Mouse (Mus musculus) bone marrow macrophage, adult 2 months (primary cell): Measurements from ENCODE around the gene Mrfap1. TPM values are rescaled to one million over a fixed set of nuclear protein-coding genes. Genes with fewer than 3 reads are reported as not detected.
A peak's percentile ranks its signal among the peaks of the same experiment; 100 is the strongest.

Experiments
- H3K27ac ChIP-seq: 2 replicates; pipeline ENCODE4 v1.5.1; 2012; ENCODE audit warnings: low read depth, low read length; ENCODE audit not compliant: insufficient read depth
- H3K4me1 ChIP-seq: 2 replicates; pipeline ENCODE4 v1.6.1; 2012; ENCODE audit warnings: low read length; ENCODE audit not compliant: control insufficient read depth, insufficient read depth
- H3K4me3 ChIP-seq: 2 replicates; pipeline ENCODE4 v1.5.1; 2012; ENCODE audit warnings: mild to moderate bottlenecking, low read length, moderate library complexity; ENCODE audit not compliant: insufficient read depth
- CTCF ChIP-seq: IDR thresholded peaks from 2 replicates; pipeline ENCODE4 v1.5.1; 2012; ENCODE audit warnings: low read depth, mild to moderate bottlenecking, low read length, moderate library complexity
- POLR2A ChIP-seq: IDR thresholded peaks from 2 replicates; pipeline ENCODE4 v1.6.1; 2012; ENCODE audit warnings: mild to moderate bottlenecking, low read depth, low read length, borderline replicate concordance
- polyA plus RNA-seq: library from polyadenylated mRNA; stranded (reverse); fragments of >200 nt; gene quantifications from 2 replicates; pipeline ENCODE4 v1.2.4, GENCODE M21; 2012; ENCODE audit not compliant: missing spikeins, insufficient read depth, insufficient read length

Gene Mrfap1
- polyA plus RNA-seq, 1 experiment, result 280 TPM

GRCm38 (mm10) chr5:36822907-36823306 lies 26.3 kb upstream of the Mrfap1 start:
- H3K27ac ChIP-seq, result no peak overlapping the region
- H3K4me3 ChIP-seq, result no peak overlapping the region
- no peaks in the 10 kb centered on the region for H3K4me1 ChIP-seq
- TF ChIP-seq CTCF (no peak), POLR2A (no peak)

DNA sequence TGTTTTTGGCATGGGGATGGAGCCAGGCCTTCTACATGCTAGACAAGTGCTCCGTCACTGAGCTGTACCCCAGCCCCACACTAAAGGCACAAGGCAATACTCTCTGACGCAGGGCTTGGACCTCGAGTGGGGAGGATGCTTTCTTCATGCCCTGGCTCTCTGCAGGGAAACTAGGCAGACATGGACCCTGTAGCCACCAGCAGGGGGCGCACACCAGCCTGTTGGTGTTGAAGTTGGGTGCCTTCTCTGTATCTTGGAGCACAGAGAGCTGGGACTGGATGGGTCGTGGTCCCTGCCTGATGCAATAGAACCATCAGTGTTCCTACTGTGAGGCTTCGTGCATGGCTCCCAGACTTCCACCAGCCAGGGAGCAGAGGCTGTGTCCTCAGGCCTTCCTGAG lies 23.6 kb upstream of the Mrfap1 start:
- H3K4me3 ChIP-seq, result no peak overlapping the region
- TF ChIP-seq CTCF (peak; percentile 84), POLR2A (no peak)
- H3K4me1 ChIP-seq, result peaks cover 5% of the 10 kb centered on the region
- H3K27ac ChIP-seq, result no peak overlapping the region

- Histone ChIP-seq H3K4me3 (no peak overlapping the region), H3K4me1 (peaks cover 9% of the 10 kb centered on the region), H3K27ac (no peak overlapping the region)
- TF ChIP-seq CTCF, result no peak
Measured at GRCm38 (mm10) chr5:36819742-36820141, 23.2 kb upstream of the Mrfap1 start.

DNA sequence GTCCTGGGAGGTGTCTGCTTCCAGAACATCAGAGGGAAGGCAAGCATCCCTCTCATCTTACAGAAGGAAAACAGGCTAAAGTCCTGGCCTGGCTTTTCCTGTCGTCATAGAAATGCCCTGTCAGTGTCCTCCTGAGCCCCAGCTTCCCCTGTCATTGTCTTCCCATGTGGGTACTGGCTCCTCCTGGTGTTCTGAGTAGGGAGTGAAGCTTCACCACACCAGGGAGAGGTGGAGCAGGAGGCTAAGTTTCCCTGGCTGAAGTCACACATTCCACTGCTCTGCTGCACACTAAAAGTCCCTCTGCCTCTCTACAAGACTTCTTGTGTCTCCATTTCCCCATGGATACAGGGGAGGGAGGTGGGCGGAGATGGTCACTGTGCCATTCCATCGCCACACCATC lies 21.2 kb upstream of the Mrfap1 start:
- Histone ChIP-seq H3K27ac (no peak overlapping the region), H3K4me3 (no peak overlapping the region), H3K4me1 (peaks cover 16% of the 10 kb centered on the region)
- TF ChIP-seq POLR2A (no peak), CTCF (no peak)

GRCm38 (mm10) chr5:36814554-36814953 lies 18.0 kb upstream of the Mrfap1 start:
- TF ChIP-seq POLR2A (no peak), CTCF (peak; percentile 42; the same call in 1 of the 2 replicates)
- Histone ChIP-seq H3K4me1 (peaks cover 19% of the 10 kb centered on the region), H3K4me3 (no peak overlapping the region), H3K27ac (peak overlapping the region; percentile 16; the same call in 1 of the 2 replicates)

GRCm38 (mm10) chr5:36811413-36811812 lies 14.8 kb upstream of the Mrfap1 start:
- H3K4me1 ChIP-seq, result peaks cover 19% of the 10 kb centered on the region

GRCm38 (mm10) chr5:36810634-36811033 lies 14.1 kb upstream of the Mrfap1 start:
- H3K4me1 ChIP-seq, result peaks cover 18% of the 10 kb centered on the region
- TF ChIP-seq CTCF (no peak), POLR2A (no peak)
- H3K4me3 ChIP-seq, result no peak overlapping the region
- no peak overlapping the region for H3K27ac ChIP-seq

More at GRCm38 (mm10) chr5:36811413-36811812, 14.8 kb upstream of the Mrfap1 start:
- Histone ChIP-seq H3K4me3 (no peak overlapping the region), H3K27ac (no peak overlapping the region)
- TF ChIP-seq POLR2A (no peak), CTCF (peak; percentile 76)

GRCm38 (mm10) chr5:36809123-36809522 lies 12.6 kb upstream of the Mrfap1 start:
- peaks cover 4% of the 10 kb centered on the region for H3K4me1 ChIP-seq
- no peak overlapping the region for H3K27ac ChIP-seq
- H3K4me3 ChIP-seq, result no peak overlapping the region
- TF ChIP-seq POLR2A (no peak), CTCF (no peak)

DNA sequence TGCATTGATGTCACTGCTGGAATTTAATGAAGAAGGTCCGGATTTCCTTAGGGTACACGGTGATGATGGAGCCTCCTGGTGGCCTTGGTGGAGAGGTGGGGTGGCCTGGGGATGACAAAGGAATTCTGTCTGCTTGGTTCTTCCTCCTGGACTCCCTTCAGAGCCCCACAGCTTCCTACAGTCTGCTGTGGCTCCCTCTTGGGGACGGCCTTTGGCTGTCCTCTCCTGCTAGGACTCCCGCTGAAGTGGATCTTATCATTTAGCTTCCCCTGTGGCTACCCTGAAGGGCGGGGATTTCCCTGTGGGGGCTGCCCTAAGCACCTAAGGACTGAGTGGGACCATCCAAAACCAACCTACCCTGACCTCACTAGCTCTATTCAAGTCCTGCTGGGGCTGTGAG lies 10.5 kb upstream of the Mrfap1 start:
- H3K4me1 ChIP-seq, result peaks cover 3% of the 10 kb centered on the region; the same call in 1 of the 2 replicates
- H3K4me3 ChIP-seq, result no peak overlapping the region
- no peak overlapping the region for H3K27ac ChIP-seq
- TF ChIP-seq POLR2A (no peak), CTCF (no peak)

- peak overlapping the region; percentile 70 for H3K4me3 ChIP-seq
- TF ChIP-seq CTCF (no peak), POLR2A (no peak)
- no peak overlapping the region for H3K27ac ChIP-seq
- H3K4me1 ChIP-seq, result peaks cover 21% of the 10 kb centered on the region
Measured at GRCm38 (mm10) chr5:36797291-36797690, 719 bp upstream of the Mrfap1 start.

DNA sequence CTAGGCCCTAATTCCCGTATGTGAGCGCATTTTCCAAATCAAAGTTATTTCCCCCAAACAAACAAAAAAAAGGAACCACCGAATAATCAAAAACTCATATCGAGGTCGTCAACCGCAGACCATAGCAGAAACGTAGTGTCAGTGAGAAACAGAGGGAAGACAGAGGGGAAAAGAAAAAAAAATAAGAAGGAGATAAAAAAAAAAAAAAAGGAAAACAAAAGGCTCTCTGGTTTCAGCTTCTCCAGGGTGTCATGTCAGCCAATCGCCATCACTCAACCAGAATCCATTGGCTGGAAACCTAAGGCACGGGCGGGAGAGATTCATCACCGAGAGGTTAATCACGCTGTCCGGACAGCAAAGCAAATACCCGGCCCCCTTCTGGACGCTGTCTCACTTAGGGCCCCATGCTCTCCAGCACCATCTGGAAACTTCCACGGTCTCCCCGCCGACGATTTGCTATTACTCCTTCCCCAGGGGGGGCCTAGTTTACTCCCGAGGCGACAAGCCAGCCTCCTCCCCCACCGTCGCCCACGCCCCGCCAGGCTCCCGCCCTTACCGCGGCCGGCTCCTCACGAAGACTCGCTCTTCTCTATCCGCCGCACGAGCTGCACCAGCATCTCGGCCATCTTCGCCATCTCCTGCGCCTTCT lies 801 bp downstream of the Mrfap1 start:
- peak overlapping the region; percentile 70 for H3K4me3 ChIP-seq
- H3K27ac ChIP-seq, result peak overlapping the region; percentile 86
- H3K4me1 ChIP-seq, result peaks cover 31% of the 10 kb centered on the region

DNA sequence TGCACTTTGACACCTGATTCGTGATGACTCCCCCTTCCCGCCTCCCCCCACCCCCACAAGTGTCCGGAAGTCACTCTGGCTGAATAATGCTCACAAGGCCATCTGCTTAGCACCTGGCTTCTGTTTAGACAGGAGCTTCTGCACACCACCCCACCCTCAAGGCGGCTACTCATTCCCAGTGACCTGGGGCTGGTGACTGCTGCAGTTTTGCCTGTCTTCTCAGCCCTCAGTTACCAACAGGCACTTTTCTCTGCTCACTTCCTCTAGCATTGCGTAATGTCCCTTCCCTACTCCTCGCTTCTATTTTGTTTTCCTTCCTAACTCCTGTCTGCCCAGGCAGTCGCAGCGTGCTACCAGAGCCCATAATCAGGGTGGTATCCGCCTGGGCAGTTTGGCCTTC lies 4.7 kb downstream of the Mrfap1 start:
- no peak for TF ChIP-seq POLR2A
- Histone ChIP-seq H3K4me3 (no peak overlapping the region), H3K4me1 (peaks cover 26% of the 10 kb centered on the region), H3K27ac (peak overlapping the region; percentile 64)
